Mouse (Mus musculus) small intestine, adult 2 months (tissue): ENCODE results near the gene D430041D05Rik. TPM values are rescaled to one million over a fixed set of nuclear protein-coding genes. Genes with fewer than 3 reads are reported as not detected.

ENCODE experiments used
- H3K27ac ChIP-seq: fragments of 200-500 bp; 2 replicates; pipeline ENCODE4 v1.5.1; 2012; ENCODE audit warnings: low read depth, low read length, control low read depth, inconsistent platforms; ENCODE audit not compliant: insufficient read depth
- H3K27me3 ChIP-seq: fragments of 200-500 bp; 2 replicates; pipeline ENCODE4 v1.6.1; 2012; ENCODE audit warnings: mild to moderate bottlenecking, moderate library complexity, low read length, inconsistent platforms; ENCODE audit not compliant: control insufficient read depth, insufficient read depth
- H3K36me3 ChIP-seq: fragments of 200-500 bp; 2 replicates; pipeline ENCODE4 v1.6.1; 2012; ENCODE audit warnings: mild to moderate bottlenecking, low read length, control low read depth, inconsistent platforms; ENCODE audit not compliant: control insufficient read depth, insufficient read depth
- H3K4me1 ChIP-seq: fragments of 200-500 bp; 2 replicates; pipeline ENCODE4 v1.6.1; 2012; ENCODE audit warnings: low read length, inconsistent platforms, mixed read lengths; ENCODE audit not compliant: control insufficient read depth, insufficient read depth, insufficient read length
- H3K4me3 ChIP-seq: fragments of 200-500 bp; 2 replicates; pipeline ENCODE4 v1.5.1; 2012; ENCODE audit warnings: low read depth, mild to moderate bottlenecking, control low read depth, inconsistent platforms, low read length, moderate library complexity
- CTCF ChIP-seq: fragments of 200-500 bp; IDR thresholded peaks from 2 replicates; pipeline ENCODE4 v1.5.1; 2012; ENCODE audit warnings: low read depth, mild to moderate bottlenecking, control low read depth, inconsistent platforms, low read length, moderate library complexity, mixed read lengths; ENCODE audit not compliant: insufficient replicate concordance, insufficient read length; ENCODE audit errors: extremely low read depth
- POLR2A ChIP-seq: fragments of 200-500 bp; IDR thresholded peaks from 2 replicates; pipeline ENCODE4 v1.6.1; 2012; ENCODE audit warnings: low read depth, mild to moderate bottlenecking, control low read depth, inconsistent platforms, low read length, moderate library complexity
- WGBS: fragments of 180-500 bp; shearing (Covaris S2); methylation state at CpG from one replicate; pipeline ENCODE4 v1.1.7; 2018; 5-methylcytosine and 5-hydroxymethylcytosine counted together
- polyA plus RNA-seq: library from polyadenylated mRNA; depleted of rRNA; stranded (reverse); fragments of >200 nt; gene quantifications from 2 replicates; pipeline ENCODE4 v1.2.3, GENCODE M21; 2012

The D430041D05Rik gene
- polyA plus RNA-seq, 1 experiment: not detected

DNA sequence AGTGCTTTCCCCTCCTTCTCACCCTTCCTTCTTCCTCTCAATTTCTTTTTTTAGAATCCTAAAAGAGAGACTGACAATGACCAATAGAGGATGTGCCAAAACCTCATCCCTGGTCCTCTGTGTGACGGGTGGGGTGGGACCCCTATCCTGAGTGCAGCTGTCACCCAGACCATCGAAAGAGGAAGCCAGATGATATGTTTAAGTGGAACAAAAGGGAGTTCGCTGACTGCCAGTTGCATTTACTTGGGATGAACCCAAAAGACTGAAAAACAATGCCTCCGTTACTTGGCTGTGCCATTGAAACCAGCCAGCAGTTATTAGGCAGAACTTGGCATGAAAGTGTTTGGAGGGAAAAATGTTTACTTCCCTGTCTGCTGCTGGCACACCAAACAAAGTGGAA, 159.2 kb downstream of the D430041D05Rik start:
- 65% methylated on average over 4 of the region's 4 CpGs for WGBS
- TF ChIP-seq POLR2A: no peak
- Histone ChIP-seq H3K36me3 (no peaks in the 10 kb centered on the region), H3K4me1 (no peaks in the 10 kb centered on the region), H3K4me3 (no peak overlapping the region), H3K27me3 (peaks cover 3% of the 10 kb centered on the region; the same call in 1 of the 2 replicates), H3K27ac (no peak overlapping the region)

DNA sequence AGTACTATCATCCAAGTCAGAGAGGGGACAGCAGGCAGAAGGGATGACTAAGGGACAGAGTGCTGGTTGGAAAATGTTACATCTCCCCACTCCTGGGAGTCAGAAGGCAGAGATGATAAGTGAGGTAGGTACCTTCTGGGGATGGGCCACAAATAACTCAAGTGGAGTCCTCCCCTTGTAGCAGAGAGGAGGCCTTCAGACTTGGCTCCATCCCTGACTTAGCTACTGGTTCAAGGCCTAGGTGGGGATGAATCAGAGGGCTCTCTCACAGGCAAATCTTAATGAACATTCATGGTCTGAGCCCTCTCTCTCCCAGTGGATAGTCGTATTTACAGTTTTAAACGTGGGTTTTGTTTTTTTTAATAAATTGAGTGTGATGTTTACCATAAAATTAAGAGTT, 161.0 kb downstream of the D430041D05Rik start:
- TF ChIP-seq CTCF (no peak), POLR2A (no peak)
- WGBS: 61% methylated on average over 2 of the region's 2 CpGs

DNA sequence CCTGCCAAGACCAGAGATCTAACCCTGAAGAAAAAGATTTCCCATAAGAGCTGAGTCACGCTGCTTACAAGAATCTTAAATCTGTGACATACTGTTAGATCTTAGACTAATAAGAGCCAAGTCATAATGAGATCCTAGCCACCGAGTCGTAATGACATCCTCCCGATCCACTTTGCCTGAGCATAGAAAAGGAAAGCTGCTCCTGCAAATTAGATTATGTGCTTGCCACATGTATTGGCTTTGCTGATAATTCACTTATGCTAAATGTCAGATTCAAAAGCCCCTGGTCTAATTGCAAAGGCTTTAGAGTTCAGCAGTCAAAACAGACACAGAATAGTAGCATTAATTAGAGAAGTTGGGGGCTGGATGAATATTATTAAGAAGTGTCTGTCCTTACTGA, 164.0 kb downstream of the D430041D05Rik start:
- no peak overlapping the region for H3K4me3 ChIP-seq
- TF ChIP-seq CTCF (no peak), POLR2A (no peak)
- H3K27me3 ChIP-seq: peaks cover 3% of the 10 kb centered on the region; the same call in 1 of the 2 replicates
- H3K36me3 ChIP-seq: no peaks in the 10 kb centered on the region
- H3K27ac ChIP-seq: no peak overlapping the region
- H3K4me1 ChIP-seq: no peaks in the 10 kb centered on the region
- WGBS: 84% methylated on average over 4 of the region's 4 CpGs

More for the DNA sequence above, 161.0 kb downstream of the D430041D05Rik start:
- H3K4me3 ChIP-seq: no peak overlapping the region
- no peaks in the 10 kb centered on the region for H3K36me3 ChIP-seq
- no peaks in the 10 kb centered on the region for H3K4me1 ChIP-seq
- peaks cover 3% of the 10 kb centered on the region; the same call in 1 of the 2 replicates for H3K27me3 ChIP-seq
- no peak overlapping the region for H3K27ac ChIP-seq

DNA sequence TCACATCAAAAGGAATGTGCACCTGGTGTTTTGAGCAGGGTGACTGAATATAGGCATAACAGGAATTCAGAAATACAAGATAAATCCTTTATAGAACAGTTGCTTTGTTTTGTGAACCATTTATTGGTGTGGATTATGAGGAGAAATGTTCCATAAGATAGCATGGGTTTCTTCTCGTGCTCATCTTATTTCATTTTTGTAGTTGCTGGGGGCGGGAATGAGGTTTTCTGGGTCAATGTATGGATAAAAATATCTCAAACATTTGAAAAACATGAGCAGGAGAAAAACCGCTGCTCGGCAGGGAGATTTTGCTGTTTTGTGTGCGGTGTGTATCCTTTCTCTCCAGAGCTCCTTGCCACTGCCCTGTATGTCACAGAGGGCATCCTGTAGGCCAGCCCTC, 168.8 kb downstream of the D430041D05Rik start:
- no peaks in the 10 kb centered on the region for H3K36me3 ChIP-seq
- no peak overlapping the region for H3K4me3 ChIP-seq
- TF ChIP-seq POLR2A: no peak
- H3K4me1 ChIP-seq: no peaks in the 10 kb centered on the region
- no peaks in the 10 kb centered on the region for H3K27me3 ChIP-seq
- WGBS: 88% methylated on average over 5 of the region's 5 CpGs
- no peak overlapping the region for H3K27ac ChIP-seq

DNA sequence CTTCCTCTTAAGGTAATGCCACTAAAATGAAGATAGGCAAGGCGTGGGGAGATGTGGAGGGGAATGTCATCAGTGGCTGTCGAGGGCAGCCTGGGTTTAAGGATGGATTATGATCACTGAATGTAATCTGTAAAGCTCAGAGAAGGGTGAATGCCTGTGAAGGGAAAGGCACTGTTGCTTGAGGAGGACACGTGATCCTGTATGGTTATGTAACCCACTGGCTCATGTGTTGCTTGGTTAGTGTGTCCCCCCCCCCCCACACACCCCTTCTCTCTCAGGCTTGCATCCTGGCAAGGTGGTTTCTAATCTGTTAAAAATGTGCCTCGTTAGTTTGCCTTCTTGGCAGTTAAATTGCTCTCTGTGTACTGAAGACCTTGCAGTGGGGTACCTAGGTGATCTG, 173.7 kb downstream of the D430041D05Rik start:
- WGBS: 50% methylated on average over 4 of the region's 4 CpGs
- Histone ChIP-seq H3K4me3 (no peak overlapping the region), H3K4me1 (no peaks in the 10 kb centered on the region), H3K27ac (no peak overlapping the region), H3K27me3 (no peaks in the 10 kb centered on the region), H3K36me3 (no peaks in the 10 kb centered on the region)
- TF ChIP-seq POLR2A (no peak), CTCF (no peak)

DNA sequence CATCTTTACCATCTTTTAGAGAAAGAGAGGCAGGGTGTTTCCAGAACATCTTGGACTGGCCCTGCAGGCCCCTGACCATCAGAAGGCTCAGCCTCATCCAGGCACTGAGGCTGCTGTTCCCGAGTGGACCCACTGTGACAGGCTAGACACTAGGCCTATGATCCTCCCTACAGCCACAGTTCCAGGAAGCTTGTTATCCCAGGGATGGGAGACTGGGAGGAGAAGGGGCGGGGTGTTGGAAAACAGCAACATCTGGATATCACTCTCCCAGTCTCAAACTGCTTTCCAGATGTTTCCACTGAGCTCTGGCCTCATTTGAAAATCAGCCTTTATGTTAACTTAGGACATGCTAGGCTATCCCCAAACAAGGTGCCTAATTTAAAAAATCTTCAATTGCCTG, 180.4 kb downstream of the D430041D05Rik start:
- Histone ChIP-seq H3K4me1 (no peaks in the 10 kb centered on the region), H3K36me3 (no peaks in the 10 kb centered on the region), H3K27me3 (no peaks in the 10 kb centered on the region), H3K4me3 (no peak overlapping the region), H3K27ac (no peak overlapping the region)
- TF ChIP-seq POLR2A (no peak), CTCF (no peak)
- WGBS: 56% methylated on average over 2 of the region's 2 CpGs

DNA sequence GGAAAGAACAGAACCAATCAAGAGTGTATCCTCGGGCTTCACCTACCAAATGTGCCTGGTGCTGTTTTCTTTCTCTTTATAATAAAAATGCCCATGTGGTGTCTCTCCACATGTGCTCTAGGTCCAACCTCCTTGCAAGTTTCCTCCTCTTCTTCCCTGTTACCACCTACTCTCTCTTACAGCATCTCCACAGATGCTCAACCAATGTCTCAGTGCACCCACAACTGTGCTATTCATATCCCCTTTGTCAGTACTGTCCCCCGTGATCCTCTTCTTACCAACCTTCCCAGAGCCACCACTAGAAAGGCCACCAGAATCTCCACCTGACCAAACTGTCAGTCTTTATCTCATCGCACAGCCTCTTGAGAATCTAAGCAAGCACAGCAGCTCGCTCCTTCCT, 184.8 kb downstream of the D430041D05Rik start:
- TF ChIP-seq POLR2A (no peak), CTCF (no peak)
- 78% methylated on average over 4 of the region's 4 CpGs for WGBS
- Histone ChIP-seq H3K27ac (no peak overlapping the region), H3K27me3 (no peaks in the 10 kb centered on the region), H3K36me3 (no peaks in the 10 kb centered on the region), H3K4me1 (no peaks in the 10 kb centered on the region), H3K4me3 (no peak overlapping the region)
